Mouse (Mus musculus) MEL (cell line): ENCODE measurements around the gene Bmt2.

Source experiments
- CTCF ChIP-seq, 3 experiments: IDR thresholded peaks in 2 of 3; conservative IDR thresholded peaks in 1 of 3; 2 replicates each; pipeline ENCODE4 v1.5.1; 2011 to 2012; ENCODE audit warnings: low read length in 3 of 3, low read depth in 2 of 3, mild to moderate bottlenecking in 2 of 3, improper control_type of control experiment in 1 of 3, inconsistent platforms in 1 of 3, mixed read lengths in 1 of 3, moderate library complexity in 1 of 3; ENCODE audit not compliant: control insufficient read depth in 1 of 3, insufficient read depth in 1 of 3, poor library complexity in 1 of 3, severe bottlenecking in 1 of 3
- GATA1 ChIP-seq: IDR thresholded peaks from 2 replicates; pipeline ENCODE4 v1.6.1; 2011; ENCODE audit warnings: low read depth, low read length, improper control_type of control experiment
- KAT2A ChIP-seq: conservative IDR thresholded peaks from 2 replicates; pipeline ENCODE4 v1.6.1; 2012; ENCODE audit warnings: low read depth, low read length, improper control_type of control experiment, inconsistent platforms
- MAX ChIP-seq: IDR thresholded peaks from 2 replicates; pipeline ENCODE4 v1.6.1; 2011; ENCODE audit warnings: low read length, improper control_type of control experiment
- NRF1 ChIP-seq: IDR thresholded peaks from 2 replicates; pipeline ENCODE4 v1.6.1; 2014; ENCODE audit warnings: low read depth, mild to moderate bottlenecking, inconsistent platforms, low read length, improper control_type of control experiment, moderate library complexity; ENCODE audit not compliant: poor library complexity, insufficient read depth, severe bottlenecking
- POLR2A ChIP-seq, 2 experiments: IDR thresholded peaks; 2 replicates each; pipeline ENCODE4 v1.6.1; 2011 to 2012; ENCODE audit warnings: low read length in 2 of 2, mild to moderate bottlenecking in 2 of 2, control low read depth in 1 of 2, improper control_type of control experiment in 1 of 2, low read depth in 1 of 2, moderate library complexity in 1 of 2; ENCODE audit not compliant: control insufficient read depth in 1 of 2, insufficient read depth in 1 of 2, poor library complexity in 1 of 2
- USF1 ChIP-seq: IDR thresholded peaks from 2 replicates; pipeline ENCODE4 v1.6.1; 2014; ENCODE audit warnings: low read depth, mild to moderate bottlenecking, inconsistent platforms, low read length, improper control_type of control experiment, moderate library complexity

DNA sequence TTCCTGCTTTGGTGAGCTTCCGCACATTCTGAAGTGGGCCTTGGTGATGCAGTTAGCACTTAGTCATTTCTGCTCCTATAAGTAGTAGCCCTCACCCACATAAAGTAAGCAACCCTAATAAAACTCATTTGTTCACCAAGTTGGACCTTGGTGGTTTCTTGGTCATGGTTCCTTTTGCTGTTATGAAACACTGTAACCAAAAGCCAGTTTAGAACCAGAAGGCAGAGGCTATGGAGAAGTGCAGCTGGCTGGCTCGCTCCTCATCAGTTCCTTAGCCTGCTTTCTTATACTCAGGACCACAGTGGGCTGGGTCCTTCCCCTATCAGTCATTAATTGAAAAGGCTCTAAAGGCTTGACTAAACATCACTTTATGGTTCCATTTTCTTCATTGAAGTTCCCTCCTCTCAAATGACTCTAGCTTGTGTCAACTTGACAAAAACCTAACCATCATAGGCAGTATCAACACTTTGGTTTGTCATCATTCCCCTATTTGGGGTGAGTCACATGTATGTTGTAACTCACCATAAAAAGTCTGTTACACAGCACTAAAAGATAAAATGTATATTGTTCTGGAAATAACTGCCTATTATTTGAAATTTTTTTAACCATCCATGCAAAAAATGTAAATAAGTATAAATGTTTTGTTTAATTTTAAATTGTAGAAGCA is 6.3 kb upstream of the Bmt2 start:
- no peak for TF ChIP-seq CTCF (IDR thresholded peaks at IDR 0.05 in 2 of 3, conservative IDR thresholded peaks at IDR 0.05 in 1 of 3; ENCODE audit: control insufficient read depth in 1 of 3, insufficient read depth in 1 of 3, low read depth in 2 of 3, low read length in 3 of 3, poor library complexity in 1 of 3, severe bottlenecking in 1 of 3)
- no peak for TF ChIP-seq KAT2A
- no peak for TF ChIP-seq MAX
- no peak for TF ChIP-seq NRF1
- TF ChIP-seq POLR2A (IDR thresholded peaks at IDR 0.05; ENCODE audit: control insufficient read depth in 1 of 2, insufficient read depth in 1 of 2, low read depth in 1 of 2, low read length in 2 of 2, poor library complexity in 1 of 2) = no peak
- no peak for TF ChIP-seq GATA1
- TF ChIP-seq USF1 = no peak
